Mouse (Mus musculus) spleen, adult 2 months (tissue): ENCODE results near the gene Slc47a2. TPM values are rescaled to one million over a fixed set of nuclear protein-coding genes. Genes with fewer than 3 reads are reported as not detected.

Experiments
- DNase-seq, 2 experiments: peaks; one replicate each; pipeline versions ENCODE4 v3.0.0 to v3.0.0-alpha.2; 2012 to 2021; ENCODE audit warnings: low spot score in 2 of 2, low read depth in 1 of 2
- H3K27ac ChIP-seq: fragments of 200-500 bp; 2 replicates; pipeline ENCODE4 v1.5.1; 2012; ENCODE audit warnings: low read length, inconsistent platforms; ENCODE audit not compliant: insufficient read depth
- H3K27me3 ChIP-seq: fragments of 200-500 bp; 2 replicates; pipeline ENCODE4 v1.6.1; 2012; ENCODE audit warnings: mild to moderate bottlenecking, moderate library complexity, low read length, inconsistent platforms; ENCODE audit not compliant: control insufficient read depth, insufficient read depth
- H3K36me3 ChIP-seq: fragments of 200-500 bp; 2 replicates; pipeline ENCODE4 v1.6.1; 2012; ENCODE audit warnings: mild to moderate bottlenecking, low read length, inconsistent platforms; ENCODE audit not compliant: control insufficient read depth, insufficient read depth
- H3K4me1 ChIP-seq: fragments of 200-500 bp; 2 replicates; pipeline ENCODE4 v1.6.1; 2011; ENCODE audit warnings: inconsistent platforms; ENCODE audit not compliant: control insufficient read depth, insufficient read depth, insufficient read length
- H3K4me3 ChIP-seq: fragments of 200-500 bp; 2 replicates; pipeline ENCODE4 v1.5.1; 2011; ENCODE audit warnings: mild to moderate bottlenecking, inconsistent platforms; ENCODE audit not compliant: insufficient read depth, insufficient read length; ENCODE audit errors: extremely low read depth
- CTCF ChIP-seq: fragments of 200-500 bp; IDR thresholded peaks from 2 replicates; pipeline ENCODE4 v1.5.1; 2011; ENCODE audit warnings: mild to moderate bottlenecking, inconsistent platforms; ENCODE audit not compliant: insufficient read depth, insufficient read length, insufficient replicate concordance; ENCODE audit errors: extremely low read depth
- POLR2A ChIP-seq: fragments of 200-500 bp; IDR thresholded peaks from 2 replicates; pipeline ENCODE4 v1.6.1; 2011; ENCODE audit warnings: low read depth, low read length, inconsistent platforms
- WGBS: fragments of 180-500 bp; shearing (Covaris S2); methylation state at CpG from one replicate; pipeline ENCODE4 v1.1.7; 2018; 5-methylcytosine and 5-hydroxymethylcytosine counted together
- polyA plus RNA-seq: library from polyadenylated mRNA; depleted of rRNA; stranded (reverse); fragments of >200 nt; gene quantifications from 2 replicates; pipeline ENCODE4 v1.2.3, GENCODE M21; 2012

Gene Slc47a2
- polyA plus RNA-seq, 1 experiment: not detected

DNA sequence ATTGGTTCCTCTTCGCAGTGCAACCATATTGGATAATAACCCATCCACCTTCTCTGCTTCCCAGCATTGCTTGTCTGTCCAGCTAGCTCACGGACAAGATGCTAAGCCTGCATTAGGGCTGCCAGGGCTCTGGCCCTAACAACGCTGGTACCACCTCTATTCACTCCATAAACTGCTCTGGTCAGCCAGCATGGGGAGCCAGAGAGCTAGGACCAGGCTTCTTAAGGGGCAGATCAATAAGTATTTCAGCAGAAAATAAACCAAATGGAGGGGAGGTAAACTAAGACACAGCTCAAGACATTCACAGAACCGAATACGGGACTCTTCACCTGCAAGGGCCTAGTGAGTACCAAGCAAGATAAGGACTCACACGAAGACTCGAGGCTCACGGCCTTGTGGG, 3.5 kb upstream of the Slc47a2 start:
- TF ChIP-seq CTCF (no peak), POLR2A (no peak)
- H3K36me3 ChIP-seq: no peaks in the 10 kb centered on the region
- no peak overlapping the region for H3K4me3 ChIP-seq
- no peak overlapping the region for H3K27ac ChIP-seq
- WGBS: 66% methylated on average over 8 of the region's 8 CpGs
- peaks cover 2% of the 10 kb centered on the region; the same call in 1 of the 2 replicates for H3K4me1 ChIP-seq
- H3K27me3 ChIP-seq: peaks cover 8% of the 10 kb centered on the region; the same call in 1 of the 2 replicates
- DNase-seq: no peak

DNA sequence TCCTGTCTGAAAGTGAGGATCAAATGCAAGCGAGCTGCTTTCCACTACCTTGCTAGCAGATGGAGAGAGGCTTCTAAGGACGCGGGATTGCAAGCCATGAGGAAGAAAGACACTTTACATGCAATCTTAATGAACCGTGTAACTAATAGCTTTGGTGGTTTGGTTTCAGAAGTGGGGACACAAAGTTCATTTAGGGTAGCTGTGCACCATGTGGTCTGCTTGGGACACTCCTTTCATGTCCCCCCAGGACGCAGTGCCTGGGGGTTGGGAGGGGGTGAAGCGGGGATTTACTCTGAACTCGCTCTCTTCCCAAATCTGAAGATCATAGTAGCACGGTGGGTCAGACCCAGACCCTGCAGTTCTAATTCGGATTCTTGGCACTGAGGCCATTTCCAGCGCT, 689 bp downstream of the Slc47a2 start:
- 26% methylated on average over 10 of the region's 10 CpGs for WGBS
- DNase-seq: no peak
- no peak overlapping the region for H3K27ac ChIP-seq
- no peak for TF ChIP-seq POLR2A
- TF ChIP-seq CTCF: no peak
- H3K27me3 ChIP-seq: peaks cover 8% of the 10 kb centered on the region; the same call in 1 of the 2 replicates
- no peak overlapping the region for H3K4me3 ChIP-seq
- H3K36me3 ChIP-seq: no peaks in the 10 kb centered on the region
- H3K4me1 ChIP-seq: peaks cover 2% of the 10 kb centered on the region; the same call in 1 of the 2 replicates

DNA sequence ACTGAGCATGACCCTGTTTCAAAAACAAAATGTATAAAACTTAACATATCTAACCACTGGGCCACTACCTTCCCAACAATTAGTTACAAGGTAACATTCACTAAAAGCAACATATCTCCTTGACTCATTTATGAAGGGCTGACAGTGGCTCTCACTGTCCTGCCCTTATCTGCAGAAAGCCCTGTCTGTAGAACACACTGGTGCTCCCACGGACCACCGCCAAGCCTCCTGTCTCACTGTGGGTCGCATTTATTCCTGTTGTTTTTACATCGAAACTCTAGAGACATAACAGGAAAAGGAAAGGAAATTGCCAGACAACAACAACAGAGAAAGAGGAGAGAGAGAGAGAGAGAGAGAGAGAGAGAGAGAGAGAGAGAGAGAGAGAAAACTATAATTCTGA, 1.4 kb downstream of the Slc47a2 start:
- no peak for DNase-seq
- peaks cover 8% of the 10 kb centered on the region; the same call in 1 of the 2 replicates for H3K27me3 ChIP-seq
- WGBS: 81% methylated on average over 4 of the region's 4 CpGs
- peaks cover 2% of the 10 kb centered on the region; the same call in 1 of the 2 replicates for H3K4me1 ChIP-seq
- H3K36me3 ChIP-seq: no peaks in the 10 kb centered on the region
- no peak for TF ChIP-seq CTCF
- TF ChIP-seq POLR2A: no peak
- H3K4me3 ChIP-seq: no peak overlapping the region
- H3K27ac ChIP-seq: no peak overlapping the region

DNA sequence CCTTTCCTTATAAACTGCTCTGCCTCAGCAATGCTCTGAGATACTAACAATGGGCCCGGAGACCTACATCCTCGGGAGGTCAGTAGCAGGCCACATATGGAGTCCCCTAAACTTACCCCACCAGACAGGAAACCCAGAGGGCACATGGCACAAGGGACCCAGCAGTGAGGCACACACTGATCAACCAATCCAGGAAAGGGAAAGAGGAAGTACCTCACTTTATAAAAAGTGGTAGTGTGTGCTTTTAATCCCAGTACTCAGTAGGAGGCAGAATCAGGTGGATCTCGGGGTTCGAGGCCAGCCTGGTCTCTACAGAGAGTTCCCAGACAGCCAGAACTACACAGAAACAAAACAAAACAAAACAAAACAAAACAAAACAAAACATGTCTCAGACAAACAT, 2.3 kb downstream of the Slc47a2 start:
- no peaks in the 10 kb centered on the region for H3K36me3 ChIP-seq
- no peak overlapping the region for H3K4me3 ChIP-seq
- peaks cover 2% of the 10 kb centered on the region; the same call in 1 of the 2 replicates for H3K4me1 ChIP-seq
- WGBS: 43% methylated on average over 4 of the region's 4 CpGs
- H3K27me3 ChIP-seq: peaks cover 8% of the 10 kb centered on the region; the same call in 1 of the 2 replicates
- DNase-seq: no peak
- no peak for TF ChIP-seq CTCF
- no peak for TF ChIP-seq POLR2A
- no peak overlapping the region for H3K27ac ChIP-seq

DNA sequence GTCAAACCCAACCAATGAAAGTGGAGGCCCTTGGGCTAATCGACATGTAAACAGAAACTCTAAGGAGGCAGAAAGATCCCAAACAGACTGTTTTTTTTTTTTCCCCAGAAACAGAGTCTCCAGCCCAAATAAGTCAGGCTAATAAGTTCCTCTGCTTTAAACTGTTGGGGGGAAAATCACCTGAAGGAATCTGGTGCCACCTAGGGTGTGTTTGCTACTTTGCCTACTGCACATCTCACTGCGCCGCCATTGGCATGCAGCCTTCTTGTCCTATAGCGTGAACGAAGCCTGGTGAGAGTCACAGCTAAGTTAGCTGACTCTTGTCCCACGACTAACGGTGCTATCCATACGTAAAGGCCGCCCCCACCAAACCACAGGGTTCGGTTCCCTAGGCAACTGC, 5.1 kb downstream of the Slc47a2 start:
- WGBS: 79% methylated on average over 10 of the region's 10 CpGs
- TF ChIP-seq POLR2A (no peak), CTCF (no peak)
- peaks cover 8% of the 10 kb centered on the region; the same call in 1 of the 2 replicates for H3K27me3 ChIP-seq
- peaks cover 2% of the 10 kb centered on the region; the same call in 1 of the 2 replicates for H3K4me1 ChIP-seq
- no peak overlapping the region for H3K4me3 ChIP-seq
- no peak overlapping the region for H3K27ac ChIP-seq
- DNase-seq: no peak
- H3K36me3 ChIP-seq: no peaks in the 10 kb centered on the region

DNA sequence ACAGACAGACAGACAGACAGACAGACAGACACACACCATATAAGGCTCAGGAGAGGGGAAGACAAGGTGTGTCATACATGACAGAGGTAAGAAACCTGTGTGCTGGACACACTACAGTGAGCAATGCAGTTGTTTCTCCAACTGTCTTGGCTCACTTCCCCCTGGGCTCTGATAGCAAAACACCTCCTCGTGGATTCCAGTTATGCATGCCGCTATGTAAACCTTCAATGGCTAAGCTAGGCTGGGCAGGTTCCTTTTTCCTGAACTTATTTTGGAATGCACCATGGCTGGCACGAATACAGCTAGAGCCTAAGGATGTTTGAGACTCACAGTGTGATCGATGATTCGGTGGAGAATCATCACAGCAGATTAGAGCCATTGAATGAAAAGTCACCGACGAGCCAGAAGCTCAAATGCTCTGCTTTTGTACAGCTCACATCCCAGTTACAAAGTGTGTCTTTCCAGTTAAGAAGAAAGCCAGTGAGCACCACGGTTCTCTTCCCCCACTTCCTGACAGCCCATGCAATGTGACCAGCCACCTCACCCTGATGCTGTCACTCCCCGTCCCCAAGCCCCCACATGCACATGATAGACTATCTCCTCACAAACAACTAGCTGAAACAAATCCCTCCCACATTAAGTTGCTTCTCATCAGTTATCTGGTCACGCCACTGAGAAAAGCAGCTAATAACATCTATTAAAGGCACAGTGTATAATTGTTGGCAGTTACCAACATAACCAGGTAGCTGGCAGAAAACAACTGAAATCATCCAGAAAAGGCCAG, 21.6 kb downstream of the Slc47a2 start:
- 66% methylated on average over 10 of the region's 10 CpGs for WGBS

More for the DNA sequence above, 21.6 kb downstream of the Slc47a2 start:
- Histone ChIP-seq H3K36me3 (no peaks in the 10 kb centered on the region), H3K27me3 (no peaks in the 10 kb centered on the region), H3K4me3 (no peak overlapping the region), H3K27ac (no peak overlapping the region), H3K4me1 (no peaks in the 10 kb centered on the region)
- no peak for DNase-seq
- TF ChIP-seq POLR2A (no peak), CTCF (no peak)
